Comparison of ENCODE assay signal across 34 mouse cellular contexts in genomic region chr3:153897216-153897615, GRCm38 (mm10). TPM values are rescaled to one million over a fixed set of nuclear protein-coding genes. Genes with fewer than 3 reads are reported as not detected.
DNase-seq lines count a peak whose midpoint lies in the region; ATAC-seq and TF ChIP-seq lines count a peak whose summit lies in the region.
"Had no signal": no experiment of that assay in that cellular context is flagged by ENCODE, and none has a peak within 500 bp of the region (broad histone marks: within the 10 kb centered on the region; RNA-seq: fewer than 3 reads in every experiment).

No protein-coding gene starts in this region.

- no peak overlapping the region for H3K4me3 ChIP-seq in forebrain, embryonic 12.5 days (replicated peaks)
- no peak overlapping the region for H3K4me3 ChIP-seq in left cerebral cortex, adult 2 months
- H3K4me3 ChIP-seq: embryonic facial prominence, embryonic 10.5 days; embryonic facial prominence, embryonic 15.5 days; heart, adult 2 months; hindbrain, embryonic 12.5 days; liver, embryonic 15.5 days; midbrain, embryonic 12.5 days had no signal

- peak; percentile 36 for ATAC-seq in activated CD4-positive, CD25-positive, alpha-beta regulatory T cell, adult 4 months
- ATAC-seq in megakaryocyte progenitor cell, adult 5-6 weeks (replicated peaks; ENCODE audit: poor library complexity) = peak; percentile 40
- no peak for ATAC-seq in forebrain, embryonic 12.5 days (ENCODE audit: low FRiP score)
- ATAC-seq in erythroblast, adult 5-6 weeks (replicated peaks; ENCODE audit: low FRiP score, poor library complexity, severe bottlenecking) = no peak
- ATAC-seq: forebrain, embryonic 14.5 days; intestine, embryonic 16.5 days had no signal

- no peak overlapping the region for H3K4me2 ChIP-seq in forebrain, embryonic 12.5 days
- H3K4me2 ChIP-seq: embryonic facial prominence, embryonic 15.5 days; hindbrain, embryonic 12.5 days; liver, embryonic 15.5 days; lung, embryonic 14.5 days; midbrain, embryonic 12.5 days had no signal

- no peaks in the 10 kb centered on the region for H3K9me3 ChIP-seq in forebrain, embryonic 12.5 days
- H3K9me3 ChIP-seq: embryonic facial prominence, embryonic 10.5 days; embryonic facial prominence, embryonic 15.5 days; hindbrain, embryonic 12.5 days; liver, embryonic 15.5 days; midbrain, embryonic 12.5 days had no signal

- 79% methylated on average over 6 of the region's 6 CpGs for WGBS in forebrain, embryonic 12.5 days

- no peaks in the 10 kb centered on the region for H3K27me3 ChIP-seq in forebrain, embryonic 12.5 days
- H3K27me3 ChIP-seq: embryonic facial prominence, embryonic 15.5 days; hindbrain, embryonic 12.5 days; liver, embryonic 15.5 days; midbrain, embryonic 12.5 days had no signal

- DNase-seq in 416B (ENCODE audit: low read depth) = peak; percentile 69
- DNase-seq in thymus, postnatal 10 days (ENCODE audit: low spot score in 2 of 2) = peak; percentile 25 to 29
- DNase-seq in left cerebral cortex, adult 2 months (ENCODE audit: extremely low spot score in 1 of 2, low spot score in 2 of 2) = no peak
- DNase-seq in kidney, adult 11 months = no peak
- DNase-seq: adrenal gland, postnatal 10 days; cerebellum, adult 11 months; cerebellum, adult 9-10 months; gastrocnemius, postnatal 25 days; heart, adult 2 months; heart, postnatal 14 days; kidney, adult 9 months; kidney, postnatal 10 days; layer of hippocampus, postnatal 36 days; liver; lung, embryonic 14.5 days; lung, postnatal 14 days; right cerebral cortex, adult 18-20 months; spleen, adult 18-20 months had no signal

- H3K4me1 ChIP-seq in forebrain, embryonic 12.5 days = no peaks in the 10 kb centered on the region
- H3K4me1 ChIP-seq: embryonic facial prominence, embryonic 10.5 days; embryonic facial prominence, embryonic 15.5 days; hindbrain, embryonic 12.5 days; midbrain, embryonic 12.5 days had no signal

- no peak overlapping the region for H3K9ac ChIP-seq in forebrain, embryonic 12.5 days
- H3K9ac ChIP-seq: embryonic facial prominence, embryonic 15.5 days; hindbrain, embryonic 12.5 days; liver, embryonic 15.5 days; lung, embryonic 14.5 days; midbrain, embryonic 12.5 days had no signal

- H3K36me3 ChIP-seq in forebrain, embryonic 12.5 days (replicated peaks) = no peaks in the 10 kb centered on the region
- H3K36me3 ChIP-seq: embryonic facial prominence, embryonic 10.5 days; embryonic facial prominence, embryonic 15.5 days; hindbrain, embryonic 12.5 days; liver, embryonic 15.5 days; midbrain, embryonic 12.5 days had no signal

- no peak for TF ChIP-seq CTCF in left cerebral cortex, adult 2 months (IDR thresholded peaks at IDR 0.05)

- H3K27ac ChIP-seq in forebrain, embryonic 12.5 days = no peak overlapping the region
- no peak overlapping the region for H3K27ac ChIP-seq in left cerebral cortex, adult 2 months
- H3K27ac ChIP-seq: embryonic facial prominence, embryonic 10.5 days; embryonic facial prominence, embryonic 15.5 days; heart, adult 2 months; hindbrain, embryonic 12.5 days; liver, embryonic 15.5 days; midbrain, embryonic 12.5 days had no signal

- intact Hi-C loops in left cerebral cortex, adult 2 months (cut with DNase I) = loop anchor here (5.0 kb wide), 1 partner anchor 1420 kb away; no protein-coding TSS in a partner anchor

RNA-seq across cellular contexts. Expression of gene Msh4, which starts 8.7 kb away (rescaled TPM):
- polyA plus RNA-seq in activated CD4-positive, CD25-positive, alpha-beta regulatory T cell, adult 4 months (2017; shearing (Covaris generic)) = under 1 TPM in 1 of 2 experiments, not detected in 1; 0.16 TPM
- not detected in 2 replicates for total RNA-seq in megakaryocyte progenitor cell, adult 5-6 weeks (2015)
- total RNA-seq in megakaryocyte progenitor cell, adult 5-6 weeks (2017) = 0.25 TPM in 1 of 2 replicates, not detected in the other
- 0.15 and 0.22 TPM in 2 replicates for polyA plus RNA-seq in forebrain, embryonic 12.5 days (2016; fragmentation: Nextera tagmentation; extraction: Ambion mirVana)
- under 1 TPM; 0.30 to 0.36 TPM for total RNA-seq in left cerebral cortex, adult 2 months (2021)
- 1.7 TPM in 1 of 2 replicates, not detected in the other for total RNA-seq in erythroblast, adult 5-6 weeks (2015; ENCODE audit: low replicate concordance)
- total RNA-seq in erythroblast, adult 5-6 weeks (2017; ENCODE audit: low replicate concordance) = 1.4 TPM in 1 of 2 replicates, not detected in the other
- total RNA-seq: gastrocnemius, postnatal 25 days; monocyte, adult 5-6 weeks had no signal
- polyA plus RNA-seq: stomach, embryonic 16.5 days had no signal

RNA-seq across cellular contexts. Expression of gene Rabggtb, which starts 15.6 kb away (rescaled TPM):
- 10 to 100 TPM; 37.5 to 45.8 TPM for polyA plus RNA-seq in activated CD4-positive, CD25-positive, alpha-beta regulatory T cell, adult 4 months (2017; shearing (Covaris generic))
- total RNA-seq in megakaryocyte progenitor cell, adult 5-6 weeks (2015) = 121 and 132 TPM in 2 replicates
- 129 and 171 TPM in 2 replicates for total RNA-seq in megakaryocyte progenitor cell, adult 5-6 weeks (2017)
- polyA plus RNA-seq in forebrain, embryonic 12.5 days (2016; fragmentation: Nextera tagmentation; extraction: Ambion mirVana) = 43.1 and 45.8 TPM in 2 replicates
- total RNA-seq in left cerebral cortex, adult 2 months (2021) = 10 to 100 TPM; 69.2 to 70.8 TPM
- 46.4 and 64.4 TPM in 2 replicates for total RNA-seq in erythroblast, adult 5-6 weeks (2015; ENCODE audit: low replicate concordance)
- total RNA-seq in erythroblast, adult 5-6 weeks (2017; ENCODE audit: low replicate concordance) = 52.9 and 60.9 TPM in 2 replicates

RNA-seq across cellular contexts. Expression of gene Acadm, which starts 47.2 kb away (rescaled TPM):
- 10 to 100 TPM; 32.9 to 36.5 TPM for polyA plus RNA-seq in activated CD4-positive, CD25-positive, alpha-beta regulatory T cell, adult 4 months (2017; shearing (Covaris generic))
- 65.5 and 70.0 TPM in 2 replicates for total RNA-seq in megakaryocyte progenitor cell, adult 5-6 weeks (2015)
- 216 TPM in 2 replicates for total RNA-seq in megakaryocyte progenitor cell, adult 5-6 weeks (2017)
- 43.4 and 45.1 TPM in 2 replicates for polyA plus RNA-seq in forebrain, embryonic 12.5 days (2016; fragmentation: Nextera tagmentation; extraction: Ambion mirVana)
- 10 to 100 TPM; 44.8 to 47.3 TPM for total RNA-seq in left cerebral cortex, adult 2 months (2021)
- 25.6 and 25.9 TPM in 2 replicates for total RNA-seq in erythroblast, adult 5-6 weeks (2015; ENCODE audit: low replicate concordance)
- total RNA-seq in erythroblast, adult 5-6 weeks (2017; ENCODE audit: low replicate concordance) = 25.6 TPM in 2 replicates

RNA-seq across cellular contexts. Expression of gene Asb17, which starts 53.2 kb away (rescaled TPM):
- polyA plus RNA-seq in activated CD4-positive, CD25-positive, alpha-beta regulatory T cell, adult 4 months (2017; shearing (Covaris generic)) = under 1 TPM in 1 of 2 experiments, not detected in 1; 0.24 TPM
- 0.51 and 0.64 TPM in 2 replicates for total RNA-seq in megakaryocyte progenitor cell, adult 5-6 weeks (2015)
- total RNA-seq in megakaryocyte progenitor cell, adult 5-6 weeks (2017) = 1.2 and 1.8 TPM in 2 replicates
- polyA plus RNA-seq in forebrain, embryonic 12.5 days (2016; fragmentation: Nextera tagmentation; extraction: Ambion mirVana) = 0.13 TPM in 1 of 2 replicates, not detected in the other
- total RNA-seq in left cerebral cortex, adult 2 months (2021) = not detected
- not detected in 2 replicates for total RNA-seq in erythroblast, adult 5-6 weeks (2015; ENCODE audit: low replicate concordance)
- 0.77 and 0.84 TPM in 2 replicates for total RNA-seq in erythroblast, adult 5-6 weeks (2017; ENCODE audit: low replicate concordance)
- total RNA-seq: adrenal gland, postnatal 10 days; gastrocnemius, postnatal 25 days; heart, adult 2 months; heart, postnatal 14 days; layer of hippocampus, postnatal 36 days; left cerebral cortex, postnatal 10 days; monocyte, adult 5-6 weeks; neutrophil, adult 5-6 weeks had no signal
- polyA plus RNA-seq: forebrain, embryonic 14.5 days; heart, adult 2 months; large intestine, adult 2 months had no signal

Comparison
In these comparisons a context has a peak if more than half of its experiments do, and no peak if none do; other contexts are left out.
1. DNase-seq: peak in 416B (single experiment) and thymus, postnatal 10 days (2 of 2); none in left cerebral cortex, adult 2 months (0 of 2) and kidney, adult 11 months (single experiment).
2. ATAC-seq: peak in activated CD4-positive, CD25-positive, alpha-beta regulatory T cell, adult 4 months (single experiment) and megakaryocyte progenitor cell, adult 5-6 weeks (single experiment); none in forebrain, embryonic 12.5 days (single experiment) and erythroblast, adult 5-6 weeks (single experiment).